Mouse (Mus musculus) thymus, postnatal 25 days (tissue): ENCODE data around the gene H2-Eb1.
"Not testable (repeated sequence)": the region's sequence is repeated elsewhere in the genome, so short reads cannot be mapped to it uniquely, and the experiment has no call there.

Experiments used
- DNase-seq: peaks from one replicate; pipeline ENCODE4 v3.0.0; 2022

H2-Eb1 gene

GRCm38 (mm10) chr17:34291609-34292008 is 14.1 kb upstream of the H2-Eb1 start:
- peak; percentile 81 for DNase-seq

- no peak for DNase-seq
These were observed 13.1 kb upstream of the H2-Eb1 start for GRCm38 (mm10) chr17:34292570-34292969.

- no peak for DNase-seq
These were observed 12.1 kb upstream of the H2-Eb1 start for GRCm38 (mm10) chr17:34293533-34293932.

- DNase-seq: no peak
These were observed 11.4 kb upstream of the H2-Eb1 start for GRCm38 (mm10) chr17:34294249-34294648.

GRCm38 (mm10) chr17:34295307-34295706 is 10.4 kb upstream of the H2-Eb1 start:
- DNase-seq: no peak

- DNase-seq: peak; percentile 49
These were observed 9.5 kb upstream of the H2-Eb1 start for GRCm38 (mm10) chr17:34295891-34296794.

GRCm38 (mm10) chr17:34299356-34299755 is 6.3 kb upstream of the H2-Eb1 start:
- no peak for DNase-seq

- DNase-seq: no peak
These were observed 5.6 kb upstream of the H2-Eb1 start for GRCm38 (mm10) chr17:34300071-34300470.

GRCm38 (mm10) chr17:34300691-34301566 is 4.7 kb upstream of the H2-Eb1 start:
- DNase-seq: no peak

GRCm38 (mm10) chr17:34301670-34302190 is 3.9 kb upstream of the H2-Eb1 start:
- DNase-seq: no peak

- DNase-seq: no peak
These were observed 1.9 kb upstream of the H2-Eb1 start for GRCm38 (mm10) chr17:34303789-34304188.

GRCm38 (mm10) chr17:34304751-34305150 is 916 bp upstream of the H2-Eb1 start:
- DNase-seq: peak; percentile 63

- no peak for DNase-seq
These were observed 740 bp downstream of the H2-Eb1 start for GRCm38 (mm10) chr17:34306407-34306806.

GRCm38 (mm10) chr17:34307216-34307615 is 1.5 kb downstream of the H2-Eb1 start:
- DNase-seq: no peak

GRCm38 (mm10) chr17:34308161-34308560 is 2.5 kb downstream of the H2-Eb1 start:
- DNase-seq: no peak

GRCm38 (mm10) chr17:34309225-34309624 is 3.6 kb downstream of the H2-Eb1 start:
- no peak for DNase-seq

- DNase-seq: peak; percentile 71
These were observed 4.2 kb downstream of the H2-Eb1 start for GRCm38 (mm10) chr17:34309683-34310385.

- DNase-seq: not testable (repeated sequence)
These were observed 4.9 kb downstream of the H2-Eb1 start for GRCm38 (mm10) chr17:34310526-34310925.

GRCm38 (mm10) chr17:34312185-34312584 is 6.5 kb downstream of the H2-Eb1 start:
- DNase-seq: no peak

GRCm38 (mm10) chr17:34313393-34313792 is 7.7 kb downstream of the H2-Eb1 start:
- peak; percentile 84 for DNase-seq

- no peak for DNase-seq
These were observed 8.6 kb downstream of the H2-Eb1 start for GRCm38 (mm10) chr17:34314286-34314685.

- no peak for DNase-seq
These were observed 9.8 kb downstream of the H2-Eb1 start for GRCm38 (mm10) chr17:34315512-34315911.

- no peak for DNase-seq
These were observed 11.0 kb downstream of the H2-Eb1 start for GRCm38 (mm10) chr17:34316697-34317096.
